Mouse (Mus musculus): ENCODE measurements around the gene Slc2a4.
"Not testable (repeated sequence)": the region's sequence is repeated elsewhere in the genome, so short reads cannot be mapped to it uniquely, and the experiment has no call there.

Slc2a4 gene

DNA sequence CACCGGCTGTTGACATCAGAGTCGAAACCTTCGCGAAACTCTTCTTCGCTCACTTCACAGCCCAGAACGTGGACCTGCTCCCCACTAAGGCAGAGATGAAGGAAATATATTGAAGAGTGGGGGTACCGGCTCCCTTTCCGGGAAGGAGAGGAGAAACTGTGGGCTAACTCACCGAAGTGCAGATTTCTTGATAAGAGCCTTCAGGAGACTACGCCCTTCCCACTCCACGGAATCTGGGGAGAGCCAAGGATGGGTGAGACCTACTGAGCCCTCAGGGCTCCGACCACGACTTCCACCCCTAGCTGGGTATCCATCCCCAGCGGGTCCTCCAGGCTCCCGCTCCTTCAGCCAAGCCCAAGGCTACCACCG is 31.8 kb upstream of the Slc2a4 start:
- in situ Hi-C loops (cut with MboI; ENCODE audit: low pct_unique_long_range_greater_than_20kb in 1 of 2, low sequenced_read_pairs in 2 of 2, unreplicated experiment in 1 of 2): no loop called here

DNA sequence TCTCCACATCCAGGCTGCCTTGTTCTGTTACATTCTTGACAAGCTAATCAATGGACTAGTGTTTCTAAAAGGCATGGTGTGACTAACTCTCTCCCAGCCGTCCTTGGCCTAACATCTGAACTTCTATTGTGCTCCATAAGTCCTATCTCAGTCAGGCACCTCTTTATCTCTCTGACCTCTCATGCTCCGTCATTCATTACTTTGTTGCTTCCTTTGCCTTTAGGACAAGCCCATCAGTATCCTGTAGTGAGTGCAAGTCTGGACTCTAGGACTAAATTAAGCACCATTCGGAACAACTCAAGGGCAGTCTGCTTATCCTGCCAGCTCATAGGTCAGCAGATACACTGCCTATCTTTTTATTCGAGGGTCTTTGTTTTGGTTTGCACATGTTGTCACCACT is 28.3 kb upstream of the Slc2a4 start:
- in situ Hi-C loops (cut with MboI; ENCODE audit: low pct_unique_long_range_greater_than_20kb in 1 of 2, low sequenced_read_pairs in 2 of 2, unreplicated experiment in 1 of 2): no loop called here

DNA sequence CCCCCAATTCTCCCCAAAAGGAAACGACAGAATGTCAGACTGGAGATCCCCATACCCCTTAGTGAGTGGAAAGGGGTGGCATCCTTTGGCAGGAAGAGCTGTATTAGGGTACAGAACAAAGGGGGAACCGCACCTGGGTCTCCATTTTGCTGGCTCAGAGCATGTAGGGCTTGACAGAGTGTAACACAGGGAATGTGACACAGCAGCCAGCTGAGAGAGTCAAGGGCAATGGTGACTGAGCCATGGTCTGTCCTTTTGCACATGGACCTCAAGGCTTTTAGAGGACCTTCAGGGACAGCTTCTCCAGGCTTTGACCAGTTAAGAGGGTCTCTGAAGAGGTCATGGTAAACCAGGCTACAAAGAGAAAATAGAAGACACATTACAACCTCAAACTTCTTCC is 26.9 kb upstream of the Slc2a4 start:
- in situ Hi-C loops (cut with MboI; ENCODE audit: low pct_unique_long_range_greater_than_20kb in 1 of 2, low sequenced_read_pairs in 2 of 2, unreplicated experiment in 1 of 2): no loop called here

DNA sequence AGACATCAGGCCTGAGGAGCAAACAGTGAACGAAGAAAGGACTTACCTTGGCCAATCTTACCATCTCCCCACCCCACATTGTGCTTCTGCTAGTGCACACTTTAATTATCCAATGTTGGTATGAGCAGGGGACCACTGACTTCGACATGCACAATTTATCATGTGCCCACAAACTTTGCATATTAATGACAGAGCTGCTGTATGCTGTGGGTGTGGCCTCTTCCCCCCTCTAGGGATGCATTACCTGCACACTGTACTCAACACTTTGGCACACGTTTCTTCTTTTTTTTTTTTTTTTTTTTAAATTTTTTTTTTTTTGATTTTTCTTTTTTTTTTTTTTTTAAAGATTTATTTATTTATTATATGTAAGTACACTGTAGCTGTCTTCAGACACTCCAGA is 22.8 kb upstream of the Slc2a4 start:
- in situ Hi-C loops (cut with MboI; ENCODE audit: low pct_unique_long_range_greater_than_20kb in 1 of 2, low sequenced_read_pairs in 2 of 2, unreplicated experiment in 1 of 2): no loop called here

DNA sequence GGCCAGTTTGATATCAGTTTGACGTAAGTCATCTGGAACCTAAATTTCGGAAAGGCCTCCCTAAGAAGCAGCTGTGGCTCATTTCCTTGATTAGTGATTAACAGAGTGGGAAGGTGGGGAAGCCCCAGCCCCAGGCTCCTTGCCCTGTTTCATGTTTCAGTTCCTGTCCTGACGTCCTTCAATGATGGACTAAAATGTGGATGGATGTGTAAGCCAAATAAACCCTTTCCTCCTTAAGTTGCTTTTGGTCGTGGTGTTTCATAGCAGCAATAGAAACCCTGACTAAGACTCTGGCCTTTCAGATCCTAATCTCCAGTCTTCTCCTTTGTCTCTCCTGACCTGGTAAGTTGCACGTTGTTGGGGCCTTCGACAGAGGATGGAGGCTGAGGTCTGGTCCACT is 22.2 kb upstream of the Slc2a4 start:
- in situ Hi-C loops (cut with MboI; ENCODE audit: low pct_unique_long_range_greater_than_20kb in 1 of 2, low sequenced_read_pairs in 2 of 2, unreplicated experiment in 1 of 2): no loop called here

DNA sequence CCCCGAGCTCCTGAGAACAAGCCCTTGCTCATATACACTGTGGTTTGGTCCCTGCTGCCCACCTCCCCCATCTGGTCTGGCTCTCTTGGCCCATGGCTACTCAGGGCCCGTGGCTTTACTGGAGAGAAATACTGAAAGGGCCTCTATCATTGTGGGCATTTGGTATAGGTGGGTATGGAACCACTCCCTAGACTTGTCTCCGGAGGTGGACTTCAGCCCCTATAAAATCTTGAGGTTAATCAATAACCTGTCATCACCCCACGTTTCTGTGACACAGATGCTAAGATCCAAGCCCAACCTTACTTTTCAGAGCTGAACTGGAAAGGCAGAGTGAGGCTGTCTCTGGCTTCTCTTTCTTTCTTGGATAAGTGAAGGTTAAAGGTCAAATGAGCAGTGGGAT is 20.8 kb upstream of the Slc2a4 start:
- in situ Hi-C loops (cut with MboI; ENCODE audit: low pct_unique_long_range_greater_than_20kb in 1 of 2, low sequenced_read_pairs in 2 of 2, unreplicated experiment in 1 of 2): no loop called here

DNA sequence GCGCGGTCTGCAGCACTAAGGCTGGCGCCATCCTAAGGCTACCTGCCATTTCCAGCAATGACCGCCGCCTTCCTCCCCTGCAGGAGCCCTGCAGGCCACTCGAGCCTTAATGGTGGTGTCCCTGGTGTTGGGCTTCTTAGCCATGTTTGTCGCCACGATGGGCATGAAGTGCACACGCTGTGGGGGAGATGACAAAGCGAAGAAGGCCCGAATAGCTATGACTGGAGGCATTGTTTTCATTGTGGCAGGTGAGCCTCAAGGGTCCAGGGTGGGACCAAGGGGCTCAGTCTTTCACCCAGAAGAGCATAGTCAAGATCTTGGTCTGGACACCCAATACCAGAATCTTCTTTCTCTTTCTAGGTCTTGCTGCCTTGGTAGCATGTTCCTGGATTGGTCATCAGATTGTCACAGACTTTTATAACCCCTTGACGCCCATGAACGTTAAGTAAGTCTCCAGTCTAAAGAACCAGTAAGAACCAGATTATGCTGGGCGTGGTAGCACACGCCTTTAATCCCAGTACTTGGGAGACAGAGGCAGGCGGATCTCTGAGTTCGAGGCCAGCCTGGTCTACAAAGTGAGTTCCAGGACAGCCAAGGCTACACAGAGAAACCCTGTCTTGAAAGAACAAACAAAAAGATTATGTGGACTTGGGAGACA is 19.0 kb upstream of the Slc2a4 start:
- in situ Hi-C loops (cut with MboI; ENCODE audit: low pct_unique_long_range_greater_than_20kb in 1 of 2, low sequenced_read_pairs in 2 of 2, unreplicated experiment in 1 of 2): no loop called here

DNA sequence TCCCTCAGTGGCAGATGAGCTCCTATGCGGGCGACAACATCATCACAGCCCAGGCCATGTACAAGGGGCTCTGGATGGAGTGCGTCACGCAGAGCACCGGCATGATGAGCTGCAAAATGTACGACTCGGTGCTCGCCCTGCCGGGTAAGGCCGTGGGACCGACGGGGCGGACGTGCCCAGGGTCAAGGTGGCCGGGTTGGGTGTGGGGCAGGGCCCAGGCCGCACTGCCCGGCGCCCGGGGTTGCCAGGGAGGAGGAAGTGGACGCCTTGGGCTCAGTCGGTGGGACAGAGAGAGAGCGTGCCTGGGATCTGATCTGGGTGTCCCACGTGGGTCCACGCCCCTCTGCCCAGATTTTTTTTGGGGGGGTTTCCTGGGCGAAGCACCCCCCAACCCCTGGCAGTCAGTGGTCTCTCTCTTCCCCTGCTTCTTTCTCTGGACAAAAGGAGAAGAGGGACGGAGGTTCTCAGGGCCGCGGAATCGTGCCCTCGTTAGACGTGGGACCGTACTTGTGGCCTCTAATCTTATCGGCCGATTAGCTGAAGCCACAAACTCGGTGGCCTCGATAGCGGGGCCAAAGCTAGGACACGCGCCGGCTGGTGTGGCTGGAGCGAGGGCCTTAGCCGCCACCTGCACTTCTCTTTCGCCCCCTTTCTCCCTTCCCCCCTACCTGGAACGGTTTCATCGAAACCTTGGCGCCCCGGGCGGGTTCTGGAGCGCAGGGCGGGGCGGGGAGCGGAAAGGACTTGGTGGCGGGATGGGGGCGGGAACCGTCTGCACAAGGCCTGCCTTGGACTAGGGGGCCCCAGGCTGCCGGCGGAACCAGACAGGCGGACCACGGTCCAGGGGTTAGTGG is 18.2 kb upstream of the Slc2a4 start:
- in situ Hi-C loops (cut with MboI; ENCODE audit: low pct_unique_long_range_greater_than_20kb in 1 of 2, low sequenced_read_pairs in 2 of 2, unreplicated experiment in 1 of 2): no loop called here

DNA sequence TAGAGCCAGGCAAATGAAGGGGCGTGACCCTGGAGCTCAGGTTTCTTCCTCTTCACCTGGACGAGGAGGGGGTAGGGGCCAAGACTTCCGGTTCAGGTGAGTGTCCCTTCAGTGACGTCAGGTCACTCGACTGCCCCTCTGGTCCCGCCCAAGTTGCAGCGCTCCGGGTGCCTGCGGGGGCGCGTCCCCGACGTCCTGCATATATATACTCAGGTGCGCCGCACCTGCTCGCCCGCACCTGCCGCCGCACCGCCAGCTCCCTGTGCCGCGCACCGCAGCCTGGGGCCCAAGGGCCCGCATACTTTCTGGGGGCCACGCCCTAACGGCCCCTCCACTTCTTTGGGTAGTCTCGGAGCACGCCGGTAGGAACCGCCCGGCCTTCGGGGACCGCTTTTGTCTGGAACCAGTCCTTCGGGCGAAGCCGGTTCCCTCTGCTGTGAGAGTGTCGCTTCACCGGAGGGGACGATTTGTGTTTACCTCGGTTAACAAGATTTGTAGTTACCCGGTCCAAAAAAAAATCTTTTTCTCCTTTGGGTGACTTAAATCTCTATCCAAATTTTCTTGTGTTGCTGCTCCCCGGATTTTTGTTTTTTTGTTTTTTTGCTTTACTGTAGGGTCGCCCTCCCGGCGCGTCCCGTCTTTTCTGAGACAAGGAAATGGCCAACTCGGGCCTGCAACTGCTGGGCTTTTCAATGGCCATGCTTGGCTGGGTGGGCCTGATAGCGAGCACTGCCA is 17.4 kb upstream of the Slc2a4 start:
- in situ Hi-C loops (cut with MboI; ENCODE audit: low pct_unique_long_range_greater_than_20kb in 1 of 2, low sequenced_read_pairs in 2 of 2, unreplicated experiment in 1 of 2): no loop called here

DNA sequence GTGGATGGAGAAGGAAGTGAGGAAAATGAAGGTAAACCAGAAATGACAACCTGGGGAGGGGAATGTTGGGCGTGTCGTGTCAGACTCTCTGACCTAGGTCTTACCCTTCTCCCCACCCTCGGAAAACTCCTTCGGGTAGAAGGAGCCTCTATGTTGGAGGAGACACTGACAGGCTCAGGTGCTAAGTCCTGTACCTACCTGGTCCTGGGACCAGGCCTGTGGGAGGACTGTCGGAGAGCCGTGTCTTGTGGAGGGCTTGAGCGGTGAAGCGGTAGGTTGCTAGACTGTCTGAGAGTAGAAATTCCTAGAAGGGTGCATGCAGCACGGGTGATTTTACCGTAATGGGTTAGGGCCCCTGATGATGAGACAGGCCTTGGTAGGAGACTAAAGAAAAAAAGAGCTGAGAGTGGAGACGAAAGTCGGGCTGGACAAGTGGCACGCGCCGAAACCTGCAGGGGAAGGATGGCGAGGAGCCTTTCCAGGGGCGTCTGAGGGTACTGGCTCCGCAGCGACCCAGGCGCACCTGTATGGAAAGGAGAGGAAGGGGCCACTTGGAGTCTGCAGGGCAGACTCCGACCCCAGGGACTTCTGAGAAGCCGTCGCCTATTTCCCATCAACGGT is 16.8 kb upstream of the Slc2a4 start, which contains the start of gene Cldn7:
Gene Cldn7 (plus strand): TSS at position 130 of the 621 bp plus-strand sequence.
- in situ Hi-C loops (cut with MboI; ENCODE audit: low pct_unique_long_range_greater_than_20kb in 1 of 2, low sequenced_read_pairs in 2 of 2, unreplicated experiment in 1 of 2): no loop called here

DNA sequence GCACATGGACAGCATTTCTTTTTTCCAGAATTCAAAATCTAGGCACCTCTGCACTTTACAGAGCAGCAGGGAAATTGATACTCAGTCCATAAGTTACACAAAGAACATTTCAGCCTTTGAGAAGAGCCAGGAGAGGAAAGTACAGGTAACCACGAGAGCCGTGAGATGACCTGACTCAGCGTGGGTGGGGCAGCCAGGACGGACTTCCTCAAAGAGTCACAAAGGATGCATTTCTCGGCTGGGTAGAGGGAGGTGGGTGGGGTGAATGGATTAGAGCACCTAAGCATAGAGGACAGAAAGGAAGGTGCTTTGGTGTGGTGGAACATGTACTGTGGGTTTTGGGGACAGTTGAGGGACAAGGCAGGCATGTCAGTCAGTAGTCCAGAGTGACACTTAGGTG is 13.9 kb upstream of the Slc2a4 start:
- in situ Hi-C loops (cut with MboI; ENCODE audit: low pct_unique_long_range_greater_than_20kb in 1 of 2, low sequenced_read_pairs in 2 of 2, unreplicated experiment in 1 of 2): no loop called here

DNA sequence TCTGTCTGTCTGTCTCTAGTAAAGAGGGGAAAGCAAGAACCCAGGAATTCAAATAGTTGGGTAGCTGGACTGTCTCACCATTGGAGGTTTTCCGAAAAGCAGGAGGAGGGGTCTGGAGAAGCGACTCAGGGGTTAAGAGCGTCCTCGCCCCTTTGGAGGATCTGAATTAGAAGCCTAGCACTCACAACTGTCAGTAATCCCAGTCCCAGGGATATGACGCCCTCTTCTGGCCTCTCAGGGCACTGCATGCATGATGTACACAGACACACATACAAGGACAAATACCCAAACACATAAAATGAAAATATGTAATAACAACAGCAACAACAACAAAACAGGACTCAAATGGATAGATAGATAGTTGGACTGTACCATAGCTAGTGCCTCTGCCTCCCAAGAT is 12.6 kb upstream of the Slc2a4 start:
- in situ Hi-C loops (cut with MboI; ENCODE audit: low pct_unique_long_range_greater_than_20kb in 1 of 2, low sequenced_read_pairs in 2 of 2, unreplicated experiment in 1 of 2): no loop called here

DNA sequence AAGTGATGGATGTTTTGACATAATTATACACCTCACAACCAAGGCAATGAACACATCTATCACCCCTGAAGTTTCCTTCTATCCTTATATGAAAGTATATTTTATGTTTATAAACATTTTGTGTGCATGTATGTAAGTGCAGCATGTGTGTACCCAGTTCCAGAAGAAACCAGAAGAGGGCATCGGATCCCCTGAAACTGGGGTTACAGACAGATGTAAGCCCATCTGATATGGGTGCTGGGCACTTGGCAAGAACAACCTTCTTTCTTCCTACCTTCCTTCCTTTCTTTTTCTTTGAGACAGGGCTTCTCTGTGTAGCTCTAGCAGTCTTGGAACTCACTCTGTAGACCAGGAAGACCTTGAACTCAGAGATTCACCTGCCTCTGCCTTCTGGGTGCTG is 8.2 kb upstream of the Slc2a4 start:
- in situ Hi-C loops (cut with MboI; ENCODE audit: low pct_unique_long_range_greater_than_20kb in 1 of 2, low sequenced_read_pairs in 2 of 2, unreplicated experiment in 1 of 2): no loop called here

DNA sequence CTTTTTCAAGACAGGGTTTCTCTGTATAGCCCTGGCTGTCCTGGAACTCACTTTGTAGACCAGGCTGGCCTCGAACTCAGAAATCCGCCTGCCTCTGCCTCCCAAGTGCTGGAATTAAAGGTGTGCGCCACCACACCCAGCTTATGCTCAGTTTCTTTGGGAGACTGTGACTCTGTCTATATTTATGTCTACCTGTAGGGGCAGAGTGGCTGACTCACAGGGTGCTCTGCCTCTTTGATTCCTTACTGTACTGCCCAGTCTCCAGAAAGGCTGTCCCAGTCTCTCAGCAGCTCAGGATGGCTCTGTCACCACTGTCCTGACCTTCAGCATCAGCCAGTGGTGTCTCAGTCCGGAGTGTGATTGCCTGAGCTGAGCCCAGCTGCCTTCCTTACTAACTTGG is 7.6 kb upstream of the Slc2a4 start:
- in situ Hi-C loops (cut with MboI; ENCODE audit: low pct_unique_long_range_greater_than_20kb in 1 of 2, low sequenced_read_pairs in 2 of 2, unreplicated experiment in 1 of 2): not testable (repeated sequence)

DNA sequence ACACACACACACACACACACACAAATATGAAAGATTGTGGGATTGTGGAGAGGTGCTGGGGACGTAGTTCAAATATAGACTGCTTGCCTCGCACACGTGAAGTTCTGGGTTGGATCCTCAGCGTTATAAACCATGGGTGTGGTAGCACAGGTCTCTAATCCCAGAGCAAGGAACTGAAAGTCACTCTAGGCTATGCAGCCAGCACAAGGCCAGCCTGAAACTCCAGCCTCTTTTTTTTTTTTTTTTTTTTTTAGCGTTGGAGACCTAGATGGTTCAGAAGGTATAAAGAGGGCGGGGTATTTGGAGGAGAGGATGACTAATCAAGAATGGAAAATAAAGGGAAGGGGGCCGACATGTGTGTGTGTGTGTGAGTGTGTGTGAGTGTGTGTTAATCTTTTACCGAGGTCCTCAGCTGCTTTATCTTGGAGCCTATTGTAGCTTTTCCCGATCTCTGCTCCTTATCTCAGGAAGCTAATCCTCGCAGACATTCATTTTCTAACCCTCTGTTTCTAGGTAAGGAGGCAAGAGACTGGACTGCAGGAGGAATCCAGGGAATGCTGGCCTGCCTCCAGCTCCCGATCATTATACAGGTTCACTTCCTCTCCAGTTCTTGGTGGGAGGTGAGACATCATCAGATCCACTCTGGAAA is 5.4 kb upstream of the Slc2a4 start:
- in situ Hi-C loops (cut with MboI; ENCODE audit: low pct_unique_long_range_greater_than_20kb in 1 of 2, low sequenced_read_pairs in 2 of 2, unreplicated experiment in 1 of 2): no loop called here

DNA sequence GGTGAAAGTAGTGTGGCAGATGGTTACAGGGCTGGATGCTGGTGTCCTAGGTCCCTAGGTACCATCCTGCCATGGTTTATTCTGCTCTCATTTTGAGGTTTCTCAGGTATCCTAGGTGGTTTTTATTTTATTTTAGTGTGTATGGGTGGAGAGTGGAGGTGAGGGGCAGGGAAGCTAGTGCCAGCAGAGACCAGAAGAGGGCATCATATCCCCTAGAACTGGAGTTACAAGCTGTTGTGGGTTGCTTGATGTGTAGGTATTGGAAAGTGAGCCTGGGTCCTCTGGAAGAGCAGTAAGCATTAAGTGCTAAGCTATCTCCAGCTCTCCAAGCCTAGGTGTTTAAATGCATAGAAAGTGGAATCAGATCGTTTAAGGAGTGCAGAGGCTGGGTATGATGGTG is 4.3 kb upstream of the Slc2a4 start:
- in situ Hi-C loops (cut with MboI; ENCODE audit: low pct_unique_long_range_greater_than_20kb in 1 of 2, low sequenced_read_pairs in 2 of 2, unreplicated experiment in 1 of 2): no loop called here

DNA sequence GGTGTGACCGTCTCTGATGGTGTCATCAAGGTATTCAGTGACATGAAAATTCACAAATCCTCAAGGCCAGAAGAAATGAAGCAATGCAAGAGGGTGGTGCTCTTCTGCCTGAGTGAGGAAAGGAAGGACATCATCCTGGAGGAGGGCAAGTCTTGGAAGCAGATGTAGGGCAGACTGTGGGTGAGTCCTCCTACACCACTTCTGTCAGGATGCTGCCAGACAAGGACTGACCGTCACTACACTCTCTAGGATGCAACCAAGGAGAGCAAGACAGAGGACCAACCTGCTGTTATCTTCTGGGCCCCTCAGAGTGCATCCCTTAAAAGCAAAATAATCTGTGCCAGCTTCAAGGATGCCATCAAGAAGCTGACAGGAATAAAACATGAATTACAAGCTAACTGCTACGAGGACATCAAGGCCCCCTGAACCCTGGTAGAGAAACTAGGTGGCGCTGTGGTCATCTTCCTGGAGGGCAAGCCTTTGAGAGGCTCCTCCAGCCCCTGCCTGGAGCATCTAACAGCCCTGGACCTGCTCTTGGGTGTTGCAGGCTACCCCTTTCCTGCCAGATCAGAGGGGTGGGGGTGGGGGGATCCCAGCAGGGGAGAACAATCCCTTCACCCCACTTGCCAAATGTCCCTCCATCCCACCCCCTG is 2.9 kb upstream of the Slc2a4 start:
- in situ Hi-C loops (cut with MboI; ENCODE audit: low pct_unique_long_range_greater_than_20kb in 1 of 2, low sequenced_read_pairs in 2 of 2, unreplicated experiment in 1 of 2): no loop called here

DNA sequence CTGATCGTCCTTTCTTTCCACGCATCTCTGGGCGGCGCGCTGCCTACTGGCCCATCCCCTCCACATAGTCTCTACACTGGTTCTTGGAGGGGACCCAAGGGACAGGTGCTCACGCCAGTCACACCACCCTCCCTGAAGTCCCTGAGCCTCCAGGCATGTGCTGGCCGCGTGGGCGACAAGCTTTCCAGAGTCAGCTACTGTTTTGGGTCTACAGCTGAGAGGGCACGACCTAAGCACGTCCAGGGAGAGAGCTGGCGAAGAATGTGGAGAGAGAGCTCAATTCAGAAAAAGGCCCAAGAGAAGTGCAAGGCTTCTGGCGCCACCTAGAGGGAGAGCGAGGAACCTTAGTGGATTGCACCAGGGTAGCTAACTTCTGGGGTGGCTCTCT is 769 bp upstream of the Slc2a4 start:
- in situ Hi-C loops (cut with MboI; ENCODE audit: low pct_unique_long_range_greater_than_20kb in 1 of 2, low sequenced_read_pairs in 2 of 2, unreplicated experiment in 1 of 2): no loop called here
